Mouse (Mus musculus) MEL (cell line): ENCODE measurements around the gene Tmem170b.

ENCODE experiments used
- BHLHE40 ChIP-seq: IDR thresholded peaks from 2 replicates; pipeline ENCODE4 v1.6.1; 2012; ENCODE audit warnings: low read depth, mild to moderate bottlenecking, inconsistent platforms, low read length, improper control_type of control experiment, borderline replicate concordance
- CTCF ChIP-seq, 3 experiments: IDR thresholded peaks in 2 of 3; conservative IDR thresholded peaks in 1 of 3; 2 replicates each; pipeline ENCODE4 v1.5.1; 2011 to 2012; ENCODE audit warnings: low read length in 3 of 3, low read depth in 2 of 3, mild to moderate bottlenecking in 2 of 3, improper control_type of control experiment in 1 of 3, inconsistent platforms in 1 of 3, mixed read lengths in 1 of 3, moderate library complexity in 1 of 3; ENCODE audit not compliant: control insufficient read depth in 1 of 3, insufficient read depth in 1 of 3, poor library complexity in 1 of 3, severe bottlenecking in 1 of 3
- E2F4 ChIP-seq: IDR thresholded peaks from 2 replicates; pipeline ENCODE4 v1.6.1; 2011; ENCODE audit warnings: low read depth, low read length, improper control_type of control experiment, borderline replicate concordance
- EP300 ChIP-seq, 2 experiments: IDR thresholded peaks; 2 replicates each; pipeline ENCODE4 v1.6.1; 2011; ENCODE audit warnings: improper control_type of control experiment in 2 of 2, low read length in 2 of 2, low read depth in 1 of 2, mild to moderate bottlenecking in 1 of 2
- ETS1 ChIP-seq: IDR thresholded peaks from 2 replicates; pipeline ENCODE4 v1.6.1; 2012; ENCODE audit warnings: low read depth, mild to moderate bottlenecking, inconsistent platforms, low read length, improper control_type of control experiment, moderate library complexity
- GATA1 ChIP-seq: IDR thresholded peaks from 2 replicates; pipeline ENCODE4 v1.6.1; 2011; ENCODE audit warnings: low read depth, low read length, improper control_type of control experiment
- MAX ChIP-seq: IDR thresholded peaks from 2 replicates; pipeline ENCODE4 v1.6.1; 2011; ENCODE audit warnings: low read length, improper control_type of control experiment
- MAZ ChIP-seq: IDR thresholded peaks from 2 replicates; pipeline ENCODE4 v1.6.1; 2012; ENCODE audit warnings: low read depth, mild to moderate bottlenecking, inconsistent platforms, low read length, improper control_type of control experiment
- NELFE ChIP-seq: IDR thresholded peaks from 2 replicates; pipeline ENCODE4 v1.6.1; 2011; ENCODE audit warnings: low read depth, low read length, improper control_type of control experiment
- POLR2A ChIP-seq, 2 experiments: IDR thresholded peaks; 2 replicates each; pipeline ENCODE4 v1.6.1; 2011 to 2012; ENCODE audit warnings: low read length in 2 of 2, mild to moderate bottlenecking in 2 of 2, control low read depth in 1 of 2, improper control_type of control experiment in 1 of 2, low read depth in 1 of 2, moderate library complexity in 1 of 2; ENCODE audit not compliant: control insufficient read depth in 1 of 2, insufficient read depth in 1 of 2, poor library complexity in 1 of 2
- ZMIZ1 ChIP-seq: IDR thresholded peaks from 2 replicates; pipeline ENCODE4 v1.6.1; 2012; ENCODE audit warnings: low read depth, mild to moderate bottlenecking, inconsistent platforms, low read length, improper control_type of control experiment, moderate library complexity

DNA sequence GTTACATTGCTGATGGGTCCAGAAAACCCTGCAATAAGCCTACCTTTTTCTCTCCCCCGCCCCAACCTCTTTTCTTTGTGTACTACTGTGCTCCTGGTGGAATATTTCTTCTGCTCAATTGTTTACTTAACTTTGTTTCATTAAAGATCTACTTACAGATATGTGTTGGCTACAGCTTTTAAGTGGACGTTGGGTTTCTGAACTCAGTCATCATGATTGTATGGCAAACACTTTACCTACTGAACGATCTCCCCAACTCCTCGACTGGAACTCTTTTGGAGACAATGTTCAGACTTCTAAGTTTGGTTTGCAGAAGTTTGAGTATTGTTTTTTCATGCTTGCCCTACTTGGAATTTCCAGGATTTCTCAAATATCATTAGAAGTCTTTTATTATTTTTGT is 24.6 kb upstream of the Tmem170b start:
- TF ChIP-seq EP300 (IDR thresholded peaks at IDR 0.05; ENCODE audit: low read depth in 1 of 2, low read length in 2 of 2) (no peak), MAX (no peak), CTCF (IDR thresholded peaks at IDR 0.05 in 2 of 3, conservative IDR thresholded peaks at IDR 0.05 in 1 of 3; ENCODE audit: control insufficient read depth in 1 of 3, insufficient read depth in 1 of 3, low read depth in 2 of 3, low read length in 3 of 3, poor library complexity in 1 of 3, severe bottlenecking in 1 of 3) (no peak), GATA1 (no peak), POLR2A (IDR thresholded peaks at IDR 0.05; ENCODE audit: control insufficient read depth in 1 of 2, insufficient read depth in 1 of 2, low read depth in 1 of 2, low read length in 2 of 2, poor library complexity in 1 of 2) (no peak), NELFE (no peak), MAZ (no peak), BHLHE40 (no peak), ETS1 (no peak), ZMIZ1 (no peak), E2F4 (no peak)
